20 mouse cellular contexts compared by ENCODE assay signal in the genomic region with DNA sequence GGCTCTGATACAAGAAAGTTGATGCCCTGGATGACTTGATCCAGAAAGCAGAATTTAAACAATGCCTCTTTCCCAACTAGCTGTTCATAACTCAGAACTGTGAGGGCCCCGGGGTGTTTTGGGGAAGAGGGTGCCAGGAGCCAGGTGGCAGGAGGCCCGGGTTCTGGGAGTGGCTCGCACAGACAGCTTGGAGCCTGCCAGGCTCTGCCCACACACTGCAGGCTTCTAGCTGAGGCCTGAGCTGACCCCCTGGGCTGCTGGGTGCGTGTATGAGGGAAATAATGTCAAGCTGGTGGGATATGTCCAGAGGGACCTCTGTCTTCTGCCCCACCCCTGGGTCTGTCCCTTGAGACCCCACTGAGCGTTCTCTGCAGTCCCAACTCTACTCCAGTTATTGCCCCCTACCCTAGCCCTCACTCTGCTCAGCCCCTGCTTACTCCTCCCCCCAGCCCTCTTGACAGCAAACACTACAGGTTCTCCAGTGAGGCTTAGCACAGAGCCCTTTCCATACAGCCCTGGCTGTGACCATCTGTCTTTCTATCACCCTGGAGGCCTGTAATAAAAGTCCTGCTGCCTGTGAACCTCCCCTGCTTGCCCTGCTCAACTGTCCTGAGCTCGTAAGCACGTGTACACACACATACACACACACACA. TPM values are rescaled to one million over a fixed set of nuclear protein-coding genes. Genes with fewer than 3 reads are reported as not detected.
A peak's percentile ranks its signal among the peaks of the same experiment; 100 is the strongest.
DNase-seq lines count a peak whose midpoint lies in the region; ATAC-seq and TF ChIP-seq lines count a peak whose summit lies in the region.
"Had no signal": no experiment of that assay in that cellular context is flagged by ENCODE, and none has a peak within 500 bp of the region (broad histone marks: within the 10 kb centered on the region; RNA-seq: fewer than 3 reads in every experiment).

No protein-coding gene starts in this region.

- no peak overlapping the region for H3K4me3 ChIP-seq in hindbrain, embryonic 10.5 days
- H3K4me3 ChIP-seq in hindbrain, embryonic 13.5 days, result no peak overlapping the region
- H3K4me3 ChIP-seq in lung, embryonic 16.5 days (ENCODE audit: low read length), result no peak overlapping the region
- H3K4me3 ChIP-seq in lung, postnatal 0 days (ENCODE audit: low read depth, low read length), result no peak overlapping the region
- H3K4me3 ChIP-seq in forebrain, embryonic 12.5 days (replicated peaks), result no peak overlapping the region
- H3K4me3 ChIP-seq: embryonic facial prominence, embryonic 13.5 days; heart, embryonic 12.5 days; liver, embryonic 12.5 days had no signal

- no peaks in the 10 kb centered on the region for H3K36me3 ChIP-seq in hindbrain, embryonic 10.5 days
- H3K36me3 ChIP-seq in hindbrain, embryonic 13.5 days, result no peaks in the 10 kb centered on the region
- H3K36me3 ChIP-seq in lung, embryonic 16.5 days (ENCODE audit: control insufficient read depth, insufficient read depth, low read length), result no peaks in the 10 kb centered on the region
- H3K36me3 ChIP-seq in lung, postnatal 0 days (ENCODE audit: insufficient read depth, low read length), result no peaks in the 10 kb centered on the region
- no peaks in the 10 kb centered on the region for H3K36me3 ChIP-seq in forebrain, embryonic 12.5 days (replicated peaks)
- H3K36me3 ChIP-seq: embryonic facial prominence, embryonic 13.5 days; heart, embryonic 12.5 days; liver, embryonic 12.5 days had no signal

- no peak for TF ChIP-seq CTCF in lung, postnatal 0 days (IDR thresholded peaks at IDR 0.05)

- no peak for TF ChIP-seq EP300 in lung, postnatal 0 days (IDR thresholded peaks at IDR 0.05)

- H3K4me2 ChIP-seq in hindbrain, embryonic 13.5 days, result no peak overlapping the region
- no peak overlapping the region for H3K4me2 ChIP-seq in lung, embryonic 16.5 days (ENCODE audit: low read depth, low read length)
- H3K4me2 ChIP-seq in lung, postnatal 0 days (replicated peaks; ENCODE audit: low read depth, low read length), result no peak overlapping the region
- H3K4me2 ChIP-seq in forebrain, embryonic 12.5 days, result no peak overlapping the region
- H3K4me2 ChIP-seq: embryonic facial prominence, embryonic 13.5 days; heart, embryonic 12.5 days; liver, embryonic 12.5 days had no signal

- DNase-seq in hindbrain, embryonic 10.5 days (ENCODE audit: low spot score), result no peak
- no peak for DNase-seq in lung, postnatal 0 days (ENCODE audit: low spot score)
- DNase-seq in brain, adult 2 months (ENCODE audit: low read depth, low spot score), result peak; percentile 63
- DNase-seq in fat pad, adult 2 months (ENCODE audit: extremely low read depth, low read depth, low spot score), result peak; percentile 88
- no peak for DNase-seq in liver
- DNase-seq: adrenal gland, adult 8-10 months; gastrocnemius, postnatal 10 days; kidney, postnatal 10 days; spleen, adult 18-20 months; thymus, adult 2 months had no signal

- no peaks in the 10 kb centered on the region for H3K27me3 ChIP-seq in hindbrain, embryonic 10.5 days (ENCODE audit: insufficient read depth, poor library complexity, severe bottlenecking)
- no peaks in the 10 kb centered on the region for H3K27me3 ChIP-seq in hindbrain, embryonic 13.5 days
- no peaks in the 10 kb centered on the region for H3K27me3 ChIP-seq in lung, embryonic 16.5 days (ENCODE audit: control insufficient read depth, insufficient read depth, low read depth, low read length)
- H3K27me3 ChIP-seq in lung, postnatal 0 days (replicated peaks; ENCODE audit: insufficient read depth, low read length), result no peaks in the 10 kb centered on the region
- H3K27me3 ChIP-seq in forebrain, embryonic 12.5 days, result no peaks in the 10 kb centered on the region
- H3K27me3 ChIP-seq: embryonic facial prominence, embryonic 13.5 days; heart, embryonic 12.5 days; liver, embryonic 12.5 days; Patski had no signal

- peaks cover 48% of the 10 kb centered on the region for H3K4me1 ChIP-seq in hindbrain, embryonic 10.5 days (replicated peaks)
- H3K4me1 ChIP-seq in hindbrain, embryonic 13.5 days (replicated peaks), result peaks cover 7% of the 10 kb centered on the region; the same call in 1 of the 2 replicates
- H3K4me1 ChIP-seq in lung, embryonic 16.5 days (replicated peaks; ENCODE audit: control insufficient read depth, insufficient read depth, low read length), result peaks cover 19% of the 10 kb centered on the region
- no peaks in the 10 kb centered on the region for H3K4me1 ChIP-seq in lung, postnatal 0 days (ENCODE audit: insufficient read depth, low read depth, low read length)
- no peaks in the 10 kb centered on the region; the same call in 1 of the 2 replicates for H3K4me1 ChIP-seq in forebrain, embryonic 12.5 days
- H3K4me1 ChIP-seq: liver, embryonic 12.5 days had no signal

- peak overlapping the region; percentile 2; the same call in 1 of the 2 replicates for H3K27ac ChIP-seq in hindbrain, embryonic 10.5 days
- H3K27ac ChIP-seq in hindbrain, embryonic 13.5 days, result no peak overlapping the region
- H3K27ac ChIP-seq in lung, embryonic 16.5 days (ENCODE audit: low read length), result 0 out of 2 replicates have a peak overlapping the region, but pooled peaks have one; percentile 18
- no peak overlapping the region for H3K27ac ChIP-seq in lung, postnatal 0 days (ENCODE audit: low read length)
- no peak overlapping the region for H3K27ac ChIP-seq in forebrain, embryonic 12.5 days
- H3K27ac ChIP-seq: embryonic facial prominence, embryonic 13.5 days; liver, embryonic 12.5 days; macrophage had no signal

- no peak for ATAC-seq in hindbrain, embryonic 13.5 days (ENCODE audit: low FRiP score)
- peak; percentile 34; the same call in 1 of the 2 replicates for ATAC-seq in lung, embryonic 16.5 days (ENCODE audit: low read depth)
- no peak for ATAC-seq in lung, postnatal 0 days
- no peak for ATAC-seq in forebrain, embryonic 12.5 days (ENCODE audit: low FRiP score)
- ATAC-seq: forebrain, embryonic 14.5 days; hindbrain, embryonic 16.5 days; liver, embryonic 12.5 days; Patski had no signal

- no peaks in the 10 kb centered on the region for H3K9me3 ChIP-seq in hindbrain, embryonic 10.5 days
- no peaks in the 10 kb centered on the region for H3K9me3 ChIP-seq in hindbrain, embryonic 13.5 days
- H3K9me3 ChIP-seq in lung, embryonic 16.5 days (ENCODE audit: control insufficient read depth, low read length), result no peaks in the 10 kb centered on the region
- no peaks in the 10 kb centered on the region for H3K9me3 ChIP-seq in lung, postnatal 0 days (ENCODE audit: low read length)
- H3K9me3 ChIP-seq in forebrain, embryonic 12.5 days, result no peaks in the 10 kb centered on the region
- H3K9me3 ChIP-seq: embryonic facial prominence, embryonic 13.5 days; heart, embryonic 12.5 days; liver, embryonic 12.5 days had no signal

- 73% methylated on average over 7 of the region's 7 CpGs for WGBS in hindbrain, embryonic 10.5 days
- 60% methylated on average over 7 of the region's 7 CpGs for WGBS in hindbrain, embryonic 13.5 days
- 58% methylated on average over 7 of the region's 7 CpGs for WGBS in lung, embryonic 16.5 days
- WGBS in lung, postnatal 0 days, result 58% methylated on average over 7 of the region's 7 CpGs
- 68% methylated on average over 7 of the region's 7 CpGs for WGBS in forebrain, embryonic 12.5 days

- no peak overlapping the region for H3K9ac ChIP-seq in hindbrain, embryonic 13.5 days
- H3K9ac ChIP-seq in lung, embryonic 16.5 days (ENCODE audit: low read length), result no peak overlapping the region
- H3K9ac ChIP-seq in lung, postnatal 0 days (replicated peaks; ENCODE audit: low read depth), result no peak overlapping the region
- no peak overlapping the region for H3K9ac ChIP-seq in forebrain, embryonic 12.5 days
- H3K9ac ChIP-seq: embryonic facial prominence, embryonic 13.5 days; heart, embryonic 12.5 days; liver, embryonic 12.5 days had no signal

RNA-seq across cellular contexts. Expression of gene Fxyd3, which starts 2.3 kb away (rescaled TPM):
- 7.9 and 10.8 TPM in 2 replicates for polyA plus RNA-seq in hindbrain, embryonic 10.5 days (2016; fragmentation: Nextera tagmentation; extraction: Ambion mirVana)
- polyA plus RNA-seq in hindbrain, embryonic 13.5 days (2015; fragmentation: Nextera tagmentation; extraction: Ambion mirVana), result 0.79 and 1.3 TPM in 2 replicates
- 76.9 and 84.8 TPM in 2 replicates for polyA plus RNA-seq in lung, embryonic 16.5 days (2015; fragmentation: Nextera tagmentation; extraction: Ambion mirVana)
- polyA plus RNA-seq in lung, postnatal 0 days (2015; fragmentation: Nextera tagmentation; extraction: Ambion mirVana), result 76.1 and 78.1 TPM in 2 replicates
- 1.1 and 1.3 TPM in 2 replicates for polyA plus RNA-seq in forebrain, embryonic 12.5 days (2016; fragmentation: Nextera tagmentation; extraction: Ambion mirVana)
- polyA plus RNA-seq: forebrain, embryonic 14.5 days; macrophage; Patski had no signal

RNA-seq across cellular contexts. Expression of gene Lgi4, which starts 15.0 kb away (rescaled TPM):
- 2.3 and 6.3 TPM in 2 replicates for polyA plus RNA-seq in hindbrain, embryonic 10.5 days (2016; fragmentation: Nextera tagmentation; extraction: Ambion mirVana)
- polyA plus RNA-seq in hindbrain, embryonic 13.5 days (2015; fragmentation: Nextera tagmentation; extraction: Ambion mirVana), result 1.1 and 1.6 TPM in 2 replicates
- 0.14 and 0.38 TPM in 2 replicates for polyA plus RNA-seq in lung, embryonic 16.5 days (2015; fragmentation: Nextera tagmentation; extraction: Ambion mirVana)
- polyA plus RNA-seq in lung, postnatal 0 days (2015; fragmentation: Nextera tagmentation; extraction: Ambion mirVana), result 0.20 and 0.27 TPM in 2 replicates
- polyA plus RNA-seq in forebrain, embryonic 12.5 days (2016; fragmentation: Nextera tagmentation; extraction: Ambion mirVana), result 0.29 and 0.37 TPM in 2 replicates

RNA-seq across cellular contexts. Expression of gene Fxyd1, which starts 17.2 kb away (rescaled TPM):
- 14.0 and 17.1 TPM in 2 replicates for polyA plus RNA-seq in hindbrain, embryonic 10.5 days (2016; fragmentation: Nextera tagmentation; extraction: Ambion mirVana)
- polyA plus RNA-seq in hindbrain, embryonic 13.5 days (2015; fragmentation: Nextera tagmentation; extraction: Ambion mirVana), result 27.3 and 30.6 TPM in 2 replicates
- polyA plus RNA-seq in lung, embryonic 16.5 days (2015; fragmentation: Nextera tagmentation; extraction: Ambion mirVana), result 105 and 119 TPM in 2 replicates
- 175 and 211 TPM in 2 replicates for polyA plus RNA-seq in lung, postnatal 0 days (2015; fragmentation: Nextera tagmentation; extraction: Ambion mirVana)
- 4.0 and 6.5 TPM in 2 replicates for polyA plus RNA-seq in forebrain, embryonic 12.5 days (2016; fragmentation: Nextera tagmentation; extraction: Ambion mirVana)
- polyA plus RNA-seq: macrophage, Patski had no signal

RNA-seq across cellular contexts. Expression of gene Fxyd7, which starts 22.9 kb away (rescaled TPM):
- 1.4 and 7.6 TPM in 2 replicates for polyA plus RNA-seq in hindbrain, embryonic 10.5 days (2016; fragmentation: Nextera tagmentation; extraction: Ambion mirVana)
- 108 and 116 TPM in 2 replicates for polyA plus RNA-seq in hindbrain, embryonic 13.5 days (2015; fragmentation: Nextera tagmentation; extraction: Ambion mirVana)
- polyA plus RNA-seq in lung, embryonic 16.5 days (2015; fragmentation: Nextera tagmentation; extraction: Ambion mirVana), result 4.9 and 5.6 TPM in 2 replicates
- 1.2 and 1.8 TPM in 2 replicates for polyA plus RNA-seq in lung, postnatal 0 days (2015; fragmentation: Nextera tagmentation; extraction: Ambion mirVana)
- polyA plus RNA-seq in forebrain, embryonic 12.5 days (2016; fragmentation: Nextera tagmentation; extraction: Ambion mirVana), result 10.5 and 14.3 TPM in 2 replicates
- polyA plus RNA-seq: macrophage, Patski had no signal

RNA-seq across cellular contexts. Expression of gene Fxyd5, which starts 31.9 kb away (rescaled TPM):
- 11.6 and 14.7 TPM in 2 replicates for polyA plus RNA-seq in hindbrain, embryonic 10.5 days (2016; fragmentation: Nextera tagmentation; extraction: Ambion mirVana)
- polyA plus RNA-seq in hindbrain, embryonic 13.5 days (2015; fragmentation: Nextera tagmentation; extraction: Ambion mirVana), result 13.0 and 20.0 TPM in 2 replicates
- 62.1 and 66.0 TPM in 2 replicates for polyA plus RNA-seq in lung, embryonic 16.5 days (2015; fragmentation: Nextera tagmentation; extraction: Ambion mirVana)
- 168 and 206 TPM in 2 replicates for polyA plus RNA-seq in lung, postnatal 0 days (2015; fragmentation: Nextera tagmentation; extraction: Ambion mirVana)
- 7.6 and 9.2 TPM in 2 replicates for polyA plus RNA-seq in forebrain, embryonic 12.5 days (2016; fragmentation: Nextera tagmentation; extraction: Ambion mirVana)

Comparison
In these comparisons a context has a peak if more than half of its experiments do, and no peak if none do; other contexts are left out.
1. H3K27ac ChIP-seq: peak in hindbrain, embryonic 10.5 days (single experiment) and lung, embryonic 16.5 days (single experiment); none in hindbrain, embryonic 13.5 days (single experiment), lung, postnatal 0 days (single experiment) and forebrain, embryonic 12.5 days (single experiment).
2. DNase-seq: peak in brain, adult 2 months (single experiment) and fat pad, adult 2 months (single experiment); none in hindbrain, embryonic 10.5 days (single experiment), lung, postnatal 0 days (single experiment) and liver (single experiment).